Mouse (Mus musculus) adrenal gland, adult 10 weeks (tissue): Measurements from ENCODE around the gene Lsm5. TPM values are rescaled to one million over a fixed set of nuclear protein-coding genes. Genes with fewer than 3 reads are reported as not detected.

ENCODE experiments used
- polyA plus RNA-seq: library from polyadenylated mRNA; stranded (reverse); fragments of 350-450 nt; fragmentation: Illumina TruSeq; extraction: RNeasy Lipid Tissue Mini Kit (QIAGEN cat#74804); gene quantifications from one replicate; pipeline ENCODE4 v1.2.3, GENCODE M21; 2014; ENCODE audit warnings: low read depth, low replicate concordance

Gene Lsm5
- polyA plus RNA-seq = 65.3 TPM

GRCm38 (mm10) chr6:56703931-56704900 lies at the start of gene Lsm5:
TSS of gene Lsm5 (minus strand) at chr6:56704710.

GRCm38 (mm10) chr6:56714574-56715269 lies 10.2 kb upstream of the Lsm5 start, which contains the start of gene Avl9:
TSS of gene Avl9 (plus strand) at chr6:56714899.

Other genes starting within 250 kb of the Lsm5 start
- gene Pde1c, start 135.6 kb downstream of the Lsm5 start, polyA plus RNA-seq = 0.41 TPM
- 66.8 TPM for gene Avl9, start 10.2 kb upstream of the Lsm5 start, polyA plus RNA-seq
- gene Kbtbd2, start 93.1 kb upstream of the Lsm5 start, polyA plus RNA-seq = 66.3 TPM
- 74.4 TPM for gene Fkbp9, start 127.3 kb upstream of the Lsm5 start, polyA plus RNA-seq
- 80.4 TPM for gene Nt5c3, start 219.2 kb upstream of the Lsm5 start, polyA plus RNA-seq
- gene Vmn1r4, start 219.3 kb upstream of the Lsm5 start, polyA plus RNA-seq = 0.41 TPM